Mouse (Mus musculus): Measurements from ENCODE around the gene Atp6v1fnb. TPM values are rescaled to one million over a fixed set of nuclear protein-coding genes. Genes with fewer than 3 reads are reported as not detected.

Atp6v1fnb gene
- total RNA-seq, 2 experiments from 2014 or later, result not detected

- DNase-seq, result peak; percentile 93 to 95
These were observed 3.5 kb upstream of the Atp6v1fnb start, which contains the start of gene Atp6v1f for GRCm38 (mm10) chr6:29467583-29468354. Gene Atp6v1f, plus strand, starts transcription at chr6:29467718.

GRCm38 (mm10) chr6:29468851-29469250 lies 2.4 kb upstream of the Atp6v1fnb start:
- no peak for DNase-seq

- DNase-seq, result peak; percentile 72 to 81
These were observed 2.9 kb downstream of the Atp6v1fnb start for GRCm38 (mm10) chr6:29473941-29474691.

- no peak for DNase-seq
These were observed 3.5 kb downstream of the Atp6v1fnb start for GRCm38 (mm10) chr6:29474736-29475135.

GRCm38 (mm10) chr6:29482691-29483090 lies 11.5 kb downstream of the Atp6v1fnb start:
- DNase-seq, result no peak

GRCm38 (mm10) chr6:29484716-29485559 lies 13.7 kb downstream of the Atp6v1fnb start:
- DNase-seq, result peak; percentile 39 to 84

- no peak for DNase-seq
These were observed 14.7 kb downstream of the Atp6v1fnb start for GRCm38 (mm10) chr6:29485951-29486350.

GRCm38 (mm10) chr6:29494101-29494500 lies 22.9 kb downstream of the Atp6v1fnb start:
- no peak for DNase-seq

GRCm38 (mm10) chr6:29496270-29496669 lies 25.0 kb downstream of the Atp6v1fnb start:
- no peak for DNase-seq

GRCm38 (mm10) chr6:29497791-29498190 lies 26.6 kb downstream of the Atp6v1fnb start:
- DNase-seq, result no peak

GRCm38 (mm10) chr6:29500177-29500576 lies 28.9 kb downstream of the Atp6v1fnb start:
- DNase-seq, result no peak

GRCm38 (mm10) chr6:29500810-29501209 lies 29.6 kb downstream of the Atp6v1fnb start:
- no peak for DNase-seq

GRCm38 (mm10) chr6:29501599-29501998 lies 30.4 kb downstream of the Atp6v1fnb start:
- no peak for DNase-seq

GRCm38 (mm10) chr6:29505493-29505892 lies 34.3 kb downstream of the Atp6v1fnb start:
- DNase-seq, result no peak

GRCm38 (mm10) chr6:29506834-29507233 lies 35.6 kb downstream of the Atp6v1fnb start:
- no peak for DNase-seq

- no peak for DNase-seq
These were observed 36.4 kb downstream of the Atp6v1fnb start, which contains the start of gene Kcp for GRCm38 (mm10) chr6:29507447-29508309. Gene Kcp, minus strand, starts transcription at chr6:29507952.

GRCm38 (mm10) chr6:29509086-29509485 lies 37.8 kb downstream of the Atp6v1fnb start:
- DNase-seq, result peak in 1 of 2 experiments; percentile 71

- DNase-seq, result peak; percentile 64 to 70
These were observed 42.0 kb downstream of the Atp6v1fnb start for GRCm38 (mm10) chr6:29513284-29513683.

- peak; percentile 75 to 86 for DNase-seq
These were observed 45.9 kb downstream of the Atp6v1fnb start for GRCm38 (mm10) chr6:29517139-29517538.

- peak in 1 of 2 experiments; percentile 9 for DNase-seq
These were observed 51.5 kb downstream of the Atp6v1fnb start for GRCm38 (mm10) chr6:29522626-29523300.

Measured in heart, adult 18-20 months (tissue).